Mouse (Mus musculus) A20 (cell line): ENCODE data around the gene 1700031F05Rik.
"Not testable (repeated sequence)": the region's sequence is repeated elsewhere in the genome, so short reads cannot be mapped to it uniquely, and the experiment has no call there.

ENCODE experiments used
- DNase-seq: peaks from one replicate; pipeline ENCODE4 v3.0.0-alpha.2; 2011; ENCODE audit warnings: low read depth, low spot score

The 1700031F05Rik gene

GRCm38 (mm10) chrX:102867871-102868270, at the start of gene 1700031F05Rik:
TSS of gene 1700031F05Rik (minus strand) at chrX:102867971.
- DNase-seq = no peak

GRCm38 (mm10) chrX:102914823-102915222, 47.1 kb upstream of the 1700031F05Rik start:
- not testable (repeated sequence) for DNase-seq

GRCm38 (mm10) chrX:102908587-102908986, 40.8 kb upstream of the 1700031F05Rik start, which contains the start of the genes Dmrtc1a and 1700011M02Rik:
TSS of gene Dmrtc1a (minus strand) at chrX:102908687.
TSS of gene 1700011M02Rik (plus strand) at chrX:102908905.
- DNase-seq = not testable (repeated sequence)

- not testable (repeated sequence) for DNase-seq
Measured at GRCm38 (mm10) chrX:102854516-102854915, 13.3 kb downstream of the 1700031F05Rik start, which contains the start of gene Dmrtc1c2. TSS of gene Dmrtc1c2 (minus strand) at chrX:102854616.

DNA sequence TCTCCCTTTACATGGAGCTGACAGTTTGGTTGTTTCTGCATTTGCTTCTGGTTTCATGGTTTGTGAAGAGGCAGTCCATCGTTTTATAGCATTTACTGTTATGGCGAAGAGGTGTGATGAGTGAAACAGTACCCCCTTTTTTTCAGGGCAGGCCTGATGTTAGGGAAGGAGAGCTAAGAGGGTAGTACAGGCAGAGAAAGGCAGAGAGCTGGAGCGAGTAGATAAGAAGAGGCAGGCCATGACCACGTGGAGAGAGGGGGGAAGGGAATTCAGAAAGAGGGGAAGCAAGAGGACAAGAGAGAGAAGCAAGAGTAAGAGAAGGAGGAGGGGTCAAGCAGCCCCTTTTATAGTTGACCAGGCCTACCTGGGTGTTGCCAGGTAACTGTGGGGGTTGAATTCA, 55.5 kb downstream of the 1700031F05Rik start:
- no peak for DNase-seq
